Mouse (Mus musculus) embryonic facial prominence, embryonic 15.5 days (tissue): ENCODE data around the gene Ube2r2. TPM values are rescaled to one million over a fixed set of nuclear protein-coding genes. Genes with fewer than 3 reads are reported as not detected.

ENCODE experiments used
- ATAC-seq: fragments of 200-750 bp; cut with Nextera tagmentation; 2 replicates; pipeline ENCODE4 v1.8.0; 2017; ENCODE audit warnings: low read depth, moderate TSS enrichment; ENCODE audit not compliant: insufficient number of reproducible peaks, low FRiP score, low TSS enrichment
- H3K27ac ChIP-seq: fragments of 300-500 bp; sonication (generic); replicated peaks from 2 replicates; pipeline ENCODE4 v1.5.1; 2015; ENCODE audit warnings: mild to moderate bottlenecking, inconsistent platforms
- H3K27me3 ChIP-seq: fragments of 300-500 bp; sonication (generic); 2 replicates; pipeline ENCODE4 v1.6.1; 2015; ENCODE audit warnings: inconsistent platforms
- H3K36me3 ChIP-seq: fragments of 300-500 bp; sonication (generic); 2 replicates; pipeline ENCODE4 v1.6.1; 2015; ENCODE audit warnings: mild to moderate bottlenecking, inconsistent platforms
- H3K4me1 ChIP-seq: fragments of 300-500 bp; sonication (generic); 2 replicates; pipeline ENCODE4 v1.6.1; 2015; ENCODE audit warnings: inconsistent platforms
- H3K4me2 ChIP-seq: fragments of 300-500 bp; sonication (generic); replicated peaks from 2 replicates; pipeline ENCODE4 v1.6.1; 2015; ENCODE audit warnings: mild to moderate bottlenecking, inconsistent platforms
- H3K4me3 ChIP-seq: fragments of 300-500 bp; sonication (generic); replicated peaks from 2 replicates; pipeline ENCODE4 v1.5.1; 2015; ENCODE audit warnings: mild to moderate bottlenecking, inconsistent platforms
- H3K9ac ChIP-seq: fragments of 300-500 bp; sonication (generic); 2 replicates; pipeline ENCODE4 v1.6.1; 2015; ENCODE audit warnings: inconsistent platforms
- H3K9me3 ChIP-seq: fragments of 300-500 bp; sonication (generic); replicated peaks from 2 replicates; pipeline ENCODE4 v1.6.1; 2016; ENCODE audit warnings: inconsistent platforms
- WGBS: fragments of 180-500 bp; shearing (Covaris S2); methylation state at CpG from one replicate; pipeline ENCODE4 v1.1.7; 2015; 5-methylcytosine and 5-hydroxymethylcytosine counted together
- polyA plus RNA-seq: library from polyadenylated mRNA; unstranded; fragments of >200 nt; fragmentation: Nextera tagmentation; extraction: Ambion mirVana; gene quantifications from 2 replicates; pipeline ENCODE4 v1.2.1, GENCODE M21; 2015

The Ube2r2 gene
- polyA plus RNA-seq, 1 experiment from 2014 or later, result 80.4 TPM

- under 1% methylated on average over 42 of the region's 42 CpGs for WGBS
- peak within 1 kb of the TSS; percentile 46 for H3K4me3 ChIP-seq
- H3K36me3 ChIP-seq, result no peaks in the 10 kb centered on the region
- H3K27me3 ChIP-seq, result peaks cover 19% of the 10 kb centered on the region; the same call in 1 of the 2 replicates
- peak within 1 kb of the TSS; percentile 60 for H3K27ac ChIP-seq
- H3K9ac ChIP-seq, result peak within 1 kb of the TSS; percentile 23; the same call in 1 of the 2 replicates
- H3K4me1 ChIP-seq, result peaks cover 20% of the 10 kb centered on the region
- H3K9me3 ChIP-seq, result no peaks in the 10 kb centered on the region
- H3K4me2 ChIP-seq, result peak within 1 kb of the TSS; percentile 90
- ATAC-seq, result no peak
Measured at GRCm38 (mm10) chr4:41097871-41098576, 37.5 kb upstream of the Ube2r2 start, which contains the start of gene Aqp3. Gene Aqp3, minus strand, starts transcription at chr4:41098183.

GRCm38 (mm10) chr4:41098577-41098951 is 37.0 kb upstream of the Ube2r2 start:
- H3K36me3 ChIP-seq, result no peaks in the 10 kb centered on the region
- H3K4me2 ChIP-seq, result peak overlapping the region; percentile 90
- ATAC-seq, result no peak

DNA sequence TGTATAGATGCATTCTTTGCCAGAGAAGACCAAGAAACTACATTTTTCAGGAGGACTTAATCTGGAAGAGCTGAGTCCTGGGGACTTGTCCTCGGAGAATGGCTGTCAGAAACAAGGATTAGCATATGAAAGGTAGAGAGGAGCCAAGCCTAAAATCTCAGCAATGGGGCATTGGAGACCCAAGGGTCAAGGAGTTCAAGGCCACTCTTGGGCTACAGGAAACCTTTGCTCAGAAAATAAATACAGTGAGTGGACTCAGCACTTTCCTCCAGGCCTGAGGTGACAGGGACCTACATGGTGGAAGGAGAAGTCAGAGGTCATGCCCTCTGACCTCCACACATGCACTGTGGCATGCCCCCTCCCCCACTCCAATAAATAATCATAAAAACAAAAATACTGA is 34.6 kb upstream of the Ube2r2 start:
- ATAC-seq, result no peak
- H3K9me3 ChIP-seq, result no peaks in the 10 kb centered on the region
- H3K4me1 ChIP-seq, result peaks cover 17% of the 10 kb centered on the region
- no peaks in the 10 kb centered on the region for H3K36me3 ChIP-seq
- no peak overlapping the region for H3K27ac ChIP-seq
- H3K9ac ChIP-seq, result no peak overlapping the region
- peaks cover 19% of the 10 kb centered on the region; the same call in 1 of the 2 replicates for H3K27me3 ChIP-seq
- H3K4me2 ChIP-seq, result no peak overlapping the region
- WGBS, result 39% methylated on average over 1 of the region's 1 CpGs
- H3K4me3 ChIP-seq, result no peak overlapping the region

More at GRCm38 (mm10) chr4:41098577-41098951, 37.0 kb upstream of the Ube2r2 start:
- Histone ChIP-seq H3K4me3 (peak overlapping the region; percentile 46), H3K27me3 (peaks cover 19% of the 10 kb centered on the region; the same call in 1 of the 2 replicates), H3K4me1 (peaks cover 20% of the 10 kb centered on the region), H3K27ac (no peak overlapping the region), H3K9ac (no peak overlapping the region), H3K9me3 (no peaks in the 10 kb centered on the region)
- 11% methylated on average over 11 of the region's 11 CpGs for WGBS

DNA sequence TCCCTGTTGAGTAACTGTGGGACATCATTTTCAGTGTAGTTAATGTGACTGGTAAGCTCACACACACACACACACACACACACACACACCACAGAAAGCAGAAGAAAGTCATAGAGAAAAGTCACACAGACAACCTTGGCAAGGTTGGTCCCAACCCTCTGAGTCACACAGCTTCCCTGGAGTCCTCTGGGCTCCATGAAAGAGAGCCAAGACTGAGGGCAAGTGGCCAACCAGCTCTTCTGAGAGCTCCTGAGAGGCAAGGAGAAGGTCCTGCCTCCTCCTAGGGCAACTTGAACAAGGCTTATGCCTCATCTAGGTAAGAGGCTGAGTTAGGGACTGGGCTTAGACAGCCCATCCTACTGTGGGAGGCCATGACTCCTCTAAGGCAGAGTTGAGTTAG is 32.6 kb upstream of the Ube2r2 start:
- Histone ChIP-seq H3K27me3 (0 out of 2 replicates have a peak, but pooled peaks cover 6% of the 10 kb centered on the region), H3K9ac (no peak overlapping the region), H3K4me3 (no peak overlapping the region), H3K4me2 (no peak overlapping the region), H3K36me3 (no peaks in the 10 kb centered on the region), H3K9me3 (no peaks in the 10 kb centered on the region), H3K4me1 (peaks cover 12% of the 10 kb centered on the region), H3K27ac (no peak overlapping the region)
- ATAC-seq, result no peak

DNA sequence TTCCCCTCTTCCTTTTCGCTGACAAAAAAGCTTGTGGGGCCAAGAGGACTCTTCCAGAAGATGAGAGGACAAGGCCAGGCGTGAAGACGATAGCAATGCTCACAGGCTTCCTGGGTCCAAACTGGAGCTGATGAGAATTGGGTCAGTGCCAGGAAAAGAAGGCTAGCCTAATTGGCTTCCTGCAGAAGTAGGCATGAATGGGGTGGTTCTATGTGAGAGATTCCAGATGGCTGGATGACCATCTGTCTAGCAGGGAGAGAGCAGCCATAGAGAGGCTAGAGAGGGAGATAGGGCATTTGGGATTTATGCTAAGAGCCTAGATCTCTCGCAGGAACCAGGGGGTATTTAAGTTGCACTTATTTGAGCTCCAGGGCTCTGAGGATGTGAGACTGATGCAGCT is 28.1 kb upstream of the Ube2r2 start:
- H3K9ac ChIP-seq, result no peak overlapping the region
- H3K4me1 ChIP-seq, result peaks cover 4% of the 10 kb centered on the region; the same call in 1 of the 2 replicates
- whole genome bisulfite sequencing, result 65% methylated on average over 4 of the region's 4 CpGs
- H3K4me2 ChIP-seq, result no peak overlapping the region
- no peak overlapping the region for H3K27ac ChIP-seq
- H3K27me3 ChIP-seq, result no peaks in the 10 kb centered on the region
- H3K4me3 ChIP-seq, result no peak overlapping the region
- no peaks in the 10 kb centered on the region for H3K9me3 ChIP-seq
- ATAC-seq, result no peak
- H3K36me3 ChIP-seq, result no peaks in the 10 kb centered on the region

GRCm38 (mm10) chr4:41108717-41109425 is 26.7 kb upstream of the Ube2r2 start:
- H3K4me1 ChIP-seq, result peaks cover 4% of the 10 kb centered on the region; the same call in 1 of the 2 replicates
- no peak overlapping the region for H3K4me2 ChIP-seq
- H3K27me3 ChIP-seq, result no peaks in the 10 kb centered on the region
- no peak overlapping the region for H3K9ac ChIP-seq
- WGBS, result 70% methylated on average over 10 of the region's 10 CpGs
- no peak for ATAC-seq
- H3K36me3 ChIP-seq, result peaks cover 3% of the 10 kb centered on the region; the same call in 1 of the 2 replicates
- H3K4me3 ChIP-seq, result no peak overlapping the region
- no peak overlapping the region for H3K27ac ChIP-seq
- no peaks in the 10 kb centered on the region for H3K9me3 ChIP-seq

DNA sequence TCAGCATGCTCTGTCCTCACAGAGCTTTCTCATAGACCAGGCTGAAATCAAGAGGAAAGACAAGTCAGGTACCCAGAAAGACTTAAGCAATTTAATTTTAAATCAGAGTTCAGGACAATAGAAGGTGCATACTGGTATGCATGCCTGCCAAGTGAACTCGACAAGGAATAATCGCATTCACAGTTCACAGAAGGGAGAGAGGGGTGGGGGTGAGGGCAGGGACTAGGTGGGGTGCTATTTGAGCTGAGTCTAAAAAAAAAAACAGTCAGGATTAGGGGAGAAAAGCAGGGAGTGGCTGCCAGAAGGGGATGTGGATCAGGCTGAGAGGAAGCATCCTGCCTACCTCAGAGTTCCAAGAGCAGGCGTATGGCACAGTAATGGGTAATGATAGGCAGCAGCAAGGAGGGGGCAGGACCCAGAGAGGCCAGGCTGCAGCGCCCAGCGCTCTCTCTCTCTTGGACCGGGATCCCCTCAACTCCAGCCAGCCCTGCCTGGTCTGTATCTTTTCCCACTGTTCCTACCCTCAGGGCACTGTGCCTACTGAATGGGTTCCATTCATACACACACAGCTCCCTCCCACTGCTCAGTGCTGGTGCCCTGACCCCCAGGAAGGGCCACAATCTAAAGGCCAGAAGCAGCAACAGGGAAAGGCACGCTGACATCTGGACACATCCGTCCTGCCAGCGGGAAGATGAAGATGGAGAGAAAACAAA is 21.0 kb upstream of the Ube2r2 start:
- ATAC-seq, result no peak
- H3K4me1 ChIP-seq, result no peaks in the 10 kb centered on the region
- H3K4me3 ChIP-seq, result no peak overlapping the region
- no peak overlapping the region for H3K4me2 ChIP-seq
- H3K9ac ChIP-seq, result no peak overlapping the region
- no peaks in the 10 kb centered on the region for H3K9me3 ChIP-seq
- 38% methylated on average over 9 of the region's 9 CpGs for WGBS
- H3K27me3 ChIP-seq, result no peaks in the 10 kb centered on the region
- peak overlapping the region; percentile 28; the same call in 1 of the 2 replicates for H3K27ac ChIP-seq
- H3K36me3 ChIP-seq, result peaks cover 58% of the 10 kb centered on the region

DNA sequence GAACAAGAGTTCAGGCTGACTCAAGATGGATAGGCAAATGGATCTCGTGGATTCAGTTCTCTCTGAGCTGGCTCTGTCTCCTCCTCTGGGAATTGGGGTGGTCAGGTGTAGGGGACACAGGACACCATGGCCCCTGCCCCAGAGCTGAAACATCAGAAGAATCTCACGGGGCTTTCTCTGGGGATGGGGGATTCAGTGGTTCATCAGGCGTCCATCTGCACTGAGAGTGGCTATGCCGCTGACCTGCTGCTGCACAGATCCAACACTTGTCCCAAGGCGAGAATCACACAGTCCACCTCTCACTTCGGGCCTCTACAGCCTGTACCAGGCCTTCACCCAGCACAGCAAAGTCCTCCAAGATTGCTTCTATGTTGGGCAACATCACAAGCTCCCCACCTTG is 20.5 kb upstream of the Ube2r2 start:
- 54% methylated on average over 6 of the region's 6 CpGs for WGBS
- H3K9me3 ChIP-seq, result no peaks in the 10 kb centered on the region
- H3K27me3 ChIP-seq, result no peaks in the 10 kb centered on the region
- no peak overlapping the region for H3K27ac ChIP-seq
- H3K36me3 ChIP-seq, result peaks cover 63% of the 10 kb centered on the region
- no peak overlapping the region for H3K4me2 ChIP-seq
- no peak overlapping the region for H3K9ac ChIP-seq
- no peaks in the 10 kb centered on the region for H3K4me1 ChIP-seq
- ATAC-seq, result no peak
- no peak overlapping the region for H3K4me3 ChIP-seq

DNA sequence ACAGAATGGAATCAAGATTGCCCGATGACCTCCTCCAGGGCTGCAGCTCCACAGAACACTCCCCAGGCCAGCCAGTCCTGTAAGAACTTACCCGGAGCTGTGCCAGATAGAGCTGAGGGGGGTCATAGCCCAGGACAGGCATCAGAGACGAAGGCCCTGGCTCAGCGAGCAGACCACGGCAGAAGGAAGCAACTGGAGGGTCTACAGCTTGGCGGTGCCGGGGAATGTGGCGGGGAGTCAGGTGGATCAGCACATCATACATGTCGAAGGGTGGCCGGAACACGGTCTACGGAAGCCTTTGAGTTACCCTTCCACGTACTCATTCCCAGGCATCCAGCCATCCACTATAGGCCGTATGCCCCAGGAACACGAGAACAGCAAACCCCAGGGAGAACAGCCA is 19.8 kb upstream of the Ube2r2 start:
- no peaks in the 10 kb centered on the region for H3K4me1 ChIP-seq
- no peaks in the 10 kb centered on the region for H3K27me3 ChIP-seq
- H3K36me3 ChIP-seq, result peaks cover 70% of the 10 kb centered on the region
- 91% methylated on average over 15 of the region's 15 CpGs for WGBS
- H3K9ac ChIP-seq, result no peak overlapping the region
- no peak overlapping the region for H3K4me3 ChIP-seq
- no peak for ATAC-seq
- H3K27ac ChIP-seq, result no peak overlapping the region
- H3K4me2 ChIP-seq, result no peak overlapping the region
- no peaks in the 10 kb centered on the region for H3K9me3 ChIP-seq

DNA sequence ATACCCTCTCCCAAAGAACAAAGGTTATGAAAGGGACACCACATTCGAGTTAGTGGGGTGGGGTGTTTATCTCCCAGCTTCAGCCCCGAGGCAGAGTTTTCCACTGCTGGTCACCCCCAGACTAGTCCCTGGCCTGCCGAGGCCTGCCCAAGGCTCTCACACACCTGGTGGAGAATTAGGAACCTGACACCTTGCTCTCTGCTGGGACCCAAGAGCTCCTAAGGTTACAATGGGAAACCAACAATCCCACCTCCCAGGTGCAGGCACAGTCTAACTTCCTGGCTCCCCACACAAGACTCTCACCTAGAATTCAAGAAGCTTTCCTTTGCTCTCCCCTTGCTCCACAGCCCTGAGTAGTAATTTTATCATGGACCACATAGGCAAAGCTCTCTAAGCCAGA is 18.7 kb upstream of the Ube2r2 start:
- no peaks in the 10 kb centered on the region for H3K27me3 ChIP-seq
- ATAC-seq, result no peak
- no peak overlapping the region for H3K27ac ChIP-seq
- no peak overlapping the region for H3K4me3 ChIP-seq
- peaks cover 81% of the 10 kb centered on the region for H3K36me3 ChIP-seq
- H3K4me2 ChIP-seq, result no peak overlapping the region
- WGBS, result 55% methylated on average over 3 of the region's 3 CpGs
- H3K4me1 ChIP-seq, result no peaks in the 10 kb centered on the region
- no peaks in the 10 kb centered on the region for H3K9me3 ChIP-seq
- no peak overlapping the region for H3K9ac ChIP-seq

- 70% methylated on average over 11 of the region's 11 CpGs for WGBS
- no peak for ATAC-seq
- Histone ChIP-seq H3K36me3 (peaks cover 88% of the 10 kb centered on the region), H3K27ac (no peak overlapping the region), H3K9ac (no peak overlapping the region), H3K9me3 (no peaks in the 10 kb centered on the region), H3K27me3 (no peaks in the 10 kb centered on the region), H3K4me3 (no peak overlapping the region), H3K4me1 (peaks cover 8% of the 10 kb centered on the region), H3K4me2 (no peak overlapping the region)
Measured at GRCm38 (mm10) chr4:41118706-41119292, 16.7 kb upstream of the Ube2r2 start.
